Mouse (Mus musculus): ENCODE results near the gene Hnrnpf. TPM values are rescaled to one million over a fixed set of nuclear protein-coding genes. Genes with fewer than 3 reads are reported as not detected.

Gene Hnrnpf
- polyA plus RNA-seq, 1 experiment from 2014 or later = 424 TPM

GRCm38 (mm10) chr6:117908424-117908900, 8.3 kb downstream of the Hnrnpf start:
- H3K9me3 ChIP-seq (replicated peaks) = no peaks in the 10 kb centered on the region
- ATAC-seq (replicated peaks; ENCODE audit: insufficient number of reproducible peaks, insufficient read depth, low FRiP score, low read depth) = no peak

GRCm38 (mm10) chr6:117910120-117910661, 10.1 kb downstream of the Hnrnpf start:
- H3K9ac ChIP-seq = no peak overlapping the region; the same call in 1 of the 2 replicates
- H3K4me1 ChIP-seq (replicated peaks) = peaks cover 30% of the 10 kb centered on the region

More at GRCm38 (mm10) chr6:117908424-117908900, 8.3 kb downstream of the Hnrnpf start:
- Histone ChIP-seq H3K36me3 (no peaks in the 10 kb centered on the region), H3K4me2 (peak overlapping the region; percentile 71), H3K4me1 (replicated peaks) (peaks cover 30% of the 10 kb centered on the region), H3K27me3 (no peaks in the 10 kb centered on the region), H3K9ac (peak overlapping the region; percentile 99), H3K4me3 (peak overlapping the region; percentile 100), H3K27ac (peak overlapping the region; percentile 92)
- WGBS = under 1% methylated on average over 14 of the region's 14 CpGs

GRCm38 (mm10) chr6:117914541-117914940, 14.4 kb downstream of the Hnrnpf start:
- Histone ChIP-seq H3K36me3 (peaks cover 4% of the 10 kb centered on the region; the same call in 1 of the 2 replicates), H3K4me3 (no peak overlapping the region), H3K4me2 (no peak overlapping the region), H3K9me3 (replicated peaks) (no peaks in the 10 kb centered on the region), H3K4me1 (replicated peaks) (peaks cover 40% of the 10 kb centered on the region), H3K9ac (no peak overlapping the region), H3K27me3 (no peaks in the 10 kb centered on the region), H3K27ac (no peak overlapping the region)
- ATAC-seq (replicated peaks; ENCODE audit: insufficient number of reproducible peaks, insufficient read depth, low FRiP score, low read depth) = no peak

More at GRCm38 (mm10) chr6:117910120-117910661, 10.1 kb downstream of the Hnrnpf start:
- WGBS = 77% methylated on average over 6 of the region's 6 CpGs
- Histone ChIP-seq H3K36me3 (no peaks in the 10 kb centered on the region), H3K4me3 (0 out of 2 replicates have a peak overlapping the region, but pooled peaks have one; percentile 100), H3K4me2 (no peak overlapping the region; the same call in 1 of the 2 replicates), H3K9me3 (replicated peaks) (no peaks in the 10 kb centered on the region), H3K27me3 (no peaks in the 10 kb centered on the region), H3K27ac (no peak overlapping the region)
- no peak for ATAC-seq (replicated peaks; ENCODE audit: insufficient number of reproducible peaks, insufficient read depth, low FRiP score, low read depth)

DNA sequence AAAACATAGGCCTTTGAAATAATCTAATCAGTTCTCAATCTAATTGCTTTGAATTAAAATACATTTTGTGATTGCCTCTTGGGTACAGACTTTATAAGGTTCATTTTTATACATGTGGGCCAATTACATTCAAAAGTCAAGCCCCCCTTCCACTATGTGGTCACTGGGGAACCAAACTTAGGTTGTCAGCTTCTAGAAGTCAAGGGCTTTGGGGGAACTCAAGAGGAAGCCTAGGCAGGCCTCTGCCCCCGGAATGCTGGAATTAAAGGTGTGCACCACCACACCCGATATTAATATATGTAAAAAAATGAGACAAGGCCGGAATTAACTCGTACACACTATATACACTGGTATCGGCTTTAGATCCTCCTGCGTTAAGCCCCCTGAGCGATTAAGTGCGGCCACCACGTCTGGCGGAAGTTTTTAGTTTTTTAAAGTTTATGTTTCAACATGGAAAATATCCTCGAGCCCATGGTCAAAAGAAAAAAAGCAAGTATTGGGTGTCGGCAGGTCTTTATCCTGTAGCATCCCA, 16.1 kb downstream of the Hnrnpf start:
- Histone ChIP-seq H3K4me1 (replicated peaks) (peaks cover 30% of the 10 kb centered on the region), H3K4me3 (peak overlapping the region; percentile 78), H3K36me3 (peaks cover 4% of the 10 kb centered on the region; the same call in 1 of the 2 replicates), H3K4me2 (peak overlapping the region; percentile 78), H3K9ac (peak overlapping the region; percentile 74), H3K27ac (peak overlapping the region; percentile 98), H3K27me3 (no peaks in the 10 kb centered on the region), H3K9me3 (replicated peaks) (no peaks in the 10 kb centered on the region)
- no peak for ATAC-seq (replicated peaks; ENCODE audit: insufficient number of reproducible peaks, insufficient read depth, low FRiP score, low read depth)
- under 1% methylated on average over 12 of the region's 12 CpGs for WGBS

- H3K27ac ChIP-seq = peak overlapping the region; percentile 98
- H3K9ac ChIP-seq = peak overlapping the region; percentile 74
- ATAC-seq (replicated peaks; ENCODE audit: insufficient number of reproducible peaks, insufficient read depth, low FRiP score, low read depth) = peak; percentile 93
- H3K4me2 ChIP-seq = peak overlapping the region; percentile 78
- H3K36me3 ChIP-seq = peaks cover 4% of the 10 kb centered on the region
- under 1% methylated on average over 62 of the region's 62 CpGs for WGBS
- H3K4me3 ChIP-seq = peak overlapping the region; percentile 78
- no peaks in the 10 kb centered on the region for H3K27me3 ChIP-seq
- H3K9me3 ChIP-seq (replicated peaks) = no peaks in the 10 kb centered on the region
- H3K4me1 ChIP-seq (replicated peaks) = peaks cover 32% of the 10 kb centered on the region
Measured at GRCm38 (mm10) chr6:117916737-117917426, 16.8 kb downstream of the Hnrnpf start.

- H3K36me3 ChIP-seq = peaks cover 7% of the 10 kb centered on the region
- H3K4me1 ChIP-seq (replicated peaks) = peaks cover 32% of the 10 kb centered on the region
- peak overlapping the region; percentile 78 for H3K4me2 ChIP-seq
- peak overlapping the region; percentile 74 for H3K9ac ChIP-seq
- H3K9me3 ChIP-seq (replicated peaks) = no peaks in the 10 kb centered on the region
- peak overlapping the region; percentile 98 for H3K27ac ChIP-seq
- peak overlapping the region; percentile 78 for H3K4me3 ChIP-seq
- under 1% methylated on average over 21 of the region's 21 CpGs for WGBS
- no peaks in the 10 kb centered on the region for H3K27me3 ChIP-seq
- peak; percentile 63 for ATAC-seq (replicated peaks; ENCODE audit: insufficient number of reproducible peaks, insufficient read depth, low FRiP score, low read depth)
Measured at GRCm38 (mm10) chr6:117917576-117917975, 17.5 kb downstream of the Hnrnpf start.

DNA sequence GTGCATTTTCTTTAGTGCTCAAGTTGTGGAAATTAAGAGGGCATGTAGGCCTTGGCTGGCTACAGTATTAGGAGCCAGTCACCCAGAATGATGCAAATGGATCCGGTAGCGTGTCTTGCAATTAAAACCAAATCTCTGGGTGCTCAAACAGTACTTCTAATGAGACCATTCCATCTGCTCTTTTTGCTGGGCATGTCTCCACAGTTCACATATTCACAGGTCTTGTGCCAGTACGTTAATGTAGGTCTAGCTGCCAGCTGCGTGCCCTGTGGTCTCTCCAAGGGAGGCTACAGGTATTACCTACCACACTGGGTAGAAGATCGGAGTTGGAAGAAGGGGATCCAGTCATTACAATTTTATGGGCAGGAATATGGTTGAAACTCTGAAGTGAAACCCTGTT, 17.9 kb downstream of the Hnrnpf start:
- Histone ChIP-seq H3K36me3 (peaks cover 7% of the 10 kb centered on the region), H3K27ac (peak overlapping the region; percentile 98), H3K4me3 (peak overlapping the region; percentile 78), H3K27me3 (no peaks in the 10 kb centered on the region), H3K9ac (peak overlapping the region; percentile 74), H3K4me1 (replicated peaks) (peaks cover 32% of the 10 kb centered on the region), H3K4me2 (peak overlapping the region; percentile 78), H3K9me3 (replicated peaks) (no peaks in the 10 kb centered on the region)
- 18% methylated on average over 5 of the region's 5 CpGs for WGBS
- ATAC-seq (replicated peaks; ENCODE audit: insufficient number of reproducible peaks, insufficient read depth, low FRiP score, low read depth) = no peak

DNA sequence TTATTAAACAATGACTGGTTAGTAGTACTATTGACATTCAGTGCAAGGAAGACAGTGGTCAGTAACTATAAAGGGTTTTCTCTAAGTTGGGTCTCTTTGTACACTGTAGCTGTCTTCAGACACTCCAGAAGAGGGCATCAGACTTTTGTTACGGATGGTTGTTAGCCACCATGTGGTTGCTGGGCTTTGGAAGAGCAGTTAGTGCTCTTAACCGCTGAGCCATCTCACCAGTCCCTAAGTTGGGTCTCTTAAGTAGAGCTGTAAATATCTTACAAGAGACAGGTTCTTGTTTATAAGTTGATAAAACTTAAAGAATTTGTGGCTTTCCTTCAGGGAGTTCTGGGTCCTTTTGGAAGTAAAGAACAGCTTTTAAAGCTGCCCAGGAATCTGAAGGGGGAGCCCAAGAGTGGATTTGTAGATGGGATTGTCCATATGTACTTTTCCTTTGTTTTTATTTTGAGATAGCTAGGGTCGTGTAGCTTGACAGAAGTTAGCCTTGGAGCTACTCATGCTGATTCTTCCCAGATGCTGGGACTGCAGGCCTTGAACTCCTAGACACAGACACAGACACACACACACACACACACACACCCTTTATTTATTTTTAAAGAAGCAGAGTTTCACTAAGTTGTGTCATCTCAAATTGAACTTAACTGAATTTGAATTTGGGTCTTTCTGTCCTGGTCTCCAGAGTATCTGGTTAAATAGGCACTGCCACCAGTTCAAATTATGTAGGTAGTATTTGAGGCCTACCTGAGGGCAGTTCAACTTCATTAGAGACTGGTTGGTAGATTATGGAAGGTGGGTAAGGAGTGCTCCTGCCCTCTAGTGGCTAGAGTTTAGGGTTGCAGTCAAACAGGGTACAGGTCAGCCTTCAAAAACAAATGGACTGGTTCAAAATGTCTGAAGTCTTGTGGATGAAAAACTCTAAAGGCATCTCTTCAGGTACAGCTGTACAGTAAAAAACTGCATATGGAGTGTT, 20.8 kb downstream of the Hnrnpf start:
- H3K9me3 ChIP-seq (replicated peaks) = no peaks in the 10 kb centered on the region
- no peak overlapping the region for H3K4me3 ChIP-seq
- H3K4me1 ChIP-seq (replicated peaks) = peaks cover 24% of the 10 kb centered on the region
- no peak for ATAC-seq (replicated peaks; ENCODE audit: insufficient number of reproducible peaks, insufficient read depth, low FRiP score, low read depth)
- WGBS = 45% methylated on average over 3 of the region's 3 CpGs
- no peak overlapping the region for H3K4me2 ChIP-seq
- H3K27ac ChIP-seq = no peak overlapping the region
- H3K27me3 ChIP-seq = no peaks in the 10 kb centered on the region
- no peak overlapping the region for H3K9ac ChIP-seq
- H3K36me3 ChIP-seq = peaks cover 15% of the 10 kb centered on the region

GRCm38 (mm10) chr6:117922041-117922440, 21.9 kb downstream of the Hnrnpf start:
- H3K36me3 ChIP-seq = peaks cover 25% of the 10 kb centered on the region
- WGBS = 91% methylated on average over 3 of the region's 3 CpGs

GRCm38 (mm10) chr6:117926871-117927491, 26.9 kb downstream of the Hnrnpf start:
- Histone ChIP-seq H3K36me3 (peaks cover 26% of the 10 kb centered on the region), H3K27ac (no peak overlapping the region), H3K9ac (no peak overlapping the region), H3K4me2 (no peak overlapping the region), H3K27me3 (no peaks in the 10 kb centered on the region), H3K4me1 (replicated peaks) (peaks cover 9% of the 10 kb centered on the region), H3K4me3 (no peak overlapping the region), H3K9me3 (replicated peaks) (no peaks in the 10 kb centered on the region)
- no peak for ATAC-seq (replicated peaks; ENCODE audit: insufficient number of reproducible peaks, insufficient read depth, low FRiP score, low read depth)
- 73% methylated on average over 4 of the region's 4 CpGs for WGBS

More at GRCm38 (mm10) chr6:117922041-117922440, 21.9 kb downstream of the Hnrnpf start:
- H3K9ac ChIP-seq = no peak overlapping the region
- no peak overlapping the region for H3K4me2 ChIP-seq
- no peaks in the 10 kb centered on the region for H3K9me3 ChIP-seq (replicated peaks)
- no peak for ATAC-seq (replicated peaks; ENCODE audit: insufficient number of reproducible peaks, insufficient read depth, low FRiP score, low read depth)
- H3K4me1 ChIP-seq (replicated peaks) = peaks cover 19% of the 10 kb centered on the region
- H3K27ac ChIP-seq = no peak overlapping the region
- no peak overlapping the region for H3K4me3 ChIP-seq
- no peaks in the 10 kb centered on the region for H3K27me3 ChIP-seq

Data from heart, embryonic 15.5 days (tissue).